ENCODE assay signal across 8 mouse cellular contexts in the genomic region with DNA sequence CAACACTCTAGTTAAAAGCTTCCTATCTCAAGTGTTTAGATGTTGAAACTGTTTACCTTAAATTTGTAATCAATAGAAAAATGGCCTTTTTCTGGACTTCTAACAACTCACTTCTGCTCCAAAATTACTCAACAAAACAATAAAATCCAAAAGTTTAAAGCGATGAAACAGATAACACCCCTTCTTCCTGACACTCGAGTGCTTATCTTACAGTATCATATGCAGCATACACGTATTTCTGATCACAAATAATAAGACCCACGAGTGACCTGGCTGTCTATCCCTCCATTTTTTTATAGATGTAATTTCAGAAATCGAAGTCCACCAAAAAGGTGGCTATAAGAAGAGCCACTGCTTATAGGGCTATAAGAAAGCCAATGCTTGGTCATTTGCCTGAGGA. TPM values are rescaled to one million over a fixed set of nuclear protein-coding genes. Genes with fewer than 3 reads are reported as not detected.
DNase-seq lines count a peak whose midpoint lies in the region; ATAC-seq and TF ChIP-seq lines count a peak whose summit lies in the region.

No protein-coding gene starts in this region.

- no peak overlapping the region for H3K27ac ChIP-seq in heart, embryonic 12.5 days (ENCODE audit: poor library complexity, severe bottlenecking)
- no peak overlapping the region for H3K27ac ChIP-seq in hindbrain, embryonic 14.5 days
- H3K27ac ChIP-seq in midbrain, embryonic 13.5 days = no peak overlapping the region

- no peaks in the 10 kb centered on the region for H3K36me3 ChIP-seq in heart, embryonic 12.5 days
- H3K36me3 ChIP-seq in G1E (replicated peaks) = peaks cover 28% of the 10 kb centered on the region
- H3K36me3 ChIP-seq in hindbrain, embryonic 14.5 days (replicated peaks; ENCODE audit: control insufficient read depth, insufficient read depth) = no peaks in the 10 kb centered on the region
- H3K36me3 ChIP-seq in midbrain, embryonic 13.5 days = no peaks in the 10 kb centered on the region

- no peak for ATAC-seq in heart, embryonic 12.5 days (ENCODE audit: insufficient number of reproducible peaks, low FRiP score)
- ATAC-seq in G1E (ENCODE audit: extremely low read depth, insufficient number of reproducible peaks, low FRiP score, poor library complexity, severe bottlenecking) = no peak
- ATAC-seq in hindbrain, embryonic 14.5 days (ENCODE audit: low FRiP score) = no peak
- ATAC-seq in midbrain, embryonic 13.5 days = no peak

- H3K4me2 ChIP-seq in heart, embryonic 12.5 days = peak overlapping the region; percentile 71
- peak overlapping the region; percentile 57 for H3K4me2 ChIP-seq in hindbrain, embryonic 14.5 days (replicated peaks)
- H3K4me2 ChIP-seq in midbrain, embryonic 13.5 days (replicated peaks) = peak overlapping the region; percentile 69

- H3K9ac ChIP-seq in heart, embryonic 12.5 days = peak overlapping the region; percentile 92; the same call in 1 of the 2 replicates
- H3K9ac ChIP-seq in hindbrain, embryonic 14.5 days = peak overlapping the region; percentile 96
- H3K9ac ChIP-seq in midbrain, embryonic 13.5 days (replicated peaks) = peak overlapping the region; percentile 96

- 49% methylated on average over 5 of the region's 5 CpGs for WGBS in heart, embryonic 12.5 days
- 84% methylated on average over 5 of the region's 5 CpGs for WGBS in hindbrain, embryonic 14.5 days
- 86% methylated on average over 5 of the region's 5 CpGs for WGBS in midbrain, embryonic 13.5 days

- H3K4me3 ChIP-seq in heart, embryonic 12.5 days = peak overlapping the region; percentile 85
- peak overlapping the region; percentile 97 for H3K4me3 ChIP-seq in G1E (ENCODE audit: low read depth, low read length)
- peak overlapping the region; percentile 95 for H3K4me3 ChIP-seq in hindbrain, embryonic 14.5 days (replicated peaks; ENCODE audit: low read length)
- peak overlapping the region; percentile 91 for H3K4me3 ChIP-seq in midbrain, embryonic 13.5 days (replicated peaks)

- no peaks in the 10 kb centered on the region for H3K9me3 ChIP-seq in heart, embryonic 12.5 days (replicated peaks)
- H3K9me3 ChIP-seq in G1E (replicated peaks) = no peaks in the 10 kb centered on the region
- H3K9me3 ChIP-seq in hindbrain, embryonic 14.5 days (ENCODE audit: control insufficient read depth, low read length) = no peaks in the 10 kb centered on the region
- no peaks in the 10 kb centered on the region for H3K9me3 ChIP-seq in midbrain, embryonic 13.5 days

- no peak for TF ChIP-seq CTCF in G1E (IDR thresholded peaks at IDR 0.05; ENCODE audit: low read depth, low read length)

- DNase-seq in heart, adult 8-10 months (ENCODE audit: low spot score) = no peak
- no peak for DNase-seq in G1E (ENCODE audit: low spot score)
- DNase-seq in hindbrain, embryonic 14.5 days (ENCODE audit: low spot score) = no peak
- DNase-seq in adrenal gland, postnatal 25 days = no peak
- no peak for DNase-seq in layer of hippocampus, adult 11-12 months (ENCODE audit: low spot score)
- no peak for DNase-seq in thymus, postnatal 4 days

- H3K4me1 ChIP-seq in heart, embryonic 12.5 days (replicated peaks) = peaks cover 33% of the 10 kb centered on the region
- peaks cover 62% of the 10 kb centered on the region for H3K4me1 ChIP-seq in G1E (ENCODE audit: insufficient read depth, low read depth, low read length)
- H3K4me1 ChIP-seq in hindbrain, embryonic 14.5 days (replicated peaks; ENCODE audit: control insufficient read depth, insufficient read depth, low read length) = peaks cover 29% of the 10 kb centered on the region
- peaks cover 27% of the 10 kb centered on the region for H3K4me1 ChIP-seq in midbrain, embryonic 13.5 days (replicated peaks)

- H3K27me3 ChIP-seq in heart, embryonic 12.5 days (replicated peaks) = no peaks in the 10 kb centered on the region
- no peaks in the 10 kb centered on the region for H3K27me3 ChIP-seq in G1E (ENCODE audit: insufficient read depth, low read length)
- no peaks in the 10 kb centered on the region for H3K27me3 ChIP-seq in hindbrain, embryonic 14.5 days (ENCODE audit: control insufficient read depth, insufficient read depth, low read length)
- H3K27me3 ChIP-seq in midbrain, embryonic 13.5 days = no peaks in the 10 kb centered on the region

RNA-seq across cellular contexts. Expression of a gene that starts 1.6 kb away (rescaled TPM):
- 53.7 and 58.6 TPM in 2 replicates for polyA plus RNA-seq in heart, embryonic 12.5 days (2016; fragmentation: Nextera tagmentation; extraction: Ambion mirVana)
- total RNA-seq in heart, adult 8-10 months (2022) = 10 to 100 TPM; 17.3 to 26.7 (median 19.2) TPM
- total RNA-seq in G1E (2014; fragmentation: Nextera tagmentation) = 523 and 551 TPM in 2 replicates
- 603 and 672 TPM in 2 replicates for total RNA-seq in G1E (2017)
- 9.0 and 11.8 TPM in 2 replicates for polyA plus RNA-seq in G1E (2012)
- polyA plus RNA-seq in hindbrain, embryonic 14.5 days (2014; fragmentation: Nextera tagmentation; extraction: Ambion mirVana) = 23.2 and 25.3 TPM in 2 replicates
- 29.4 and 33.7 TPM in 2 replicates for polyA plus RNA-seq in midbrain, embryonic 13.5 days (2015; fragmentation: Nextera tagmentation; extraction: Ambion mirVana)
- total RNA-seq in adrenal gland, postnatal 25 days (2021) = 41.0 and 47.2 TPM in 2 replicates

RNA-seq across cellular contexts. Expression of a gene that starts 12.7 kb away (rescaled TPM):
- 132 and 134 TPM in 2 replicates for polyA plus RNA-seq in heart, embryonic 12.5 days (2016; fragmentation: Nextera tagmentation; extraction: Ambion mirVana)
- total RNA-seq in heart, adult 8-10 months (2022) = 100 to 1,000 TPM in 1 of 4 experiments, 10 to 100 TPM in 3; 94.8 to 106 (median 95.4) TPM
- total RNA-seq in G1E (2014; fragmentation: Nextera tagmentation) (223 and 309 TPM in 2 replicates), G1E (2017) (318 and 319 TPM in 2 replicates)
- polyA plus RNA-seq in G1E (2012) = 10.5 and 11.5 TPM in 2 replicates
- 169 and 182 TPM in 2 replicates for polyA plus RNA-seq in hindbrain, embryonic 14.5 days (2014; fragmentation: Nextera tagmentation; extraction: Ambion mirVana)
- 184 and 202 TPM in 2 replicates for polyA plus RNA-seq in midbrain, embryonic 13.5 days (2015; fragmentation: Nextera tagmentation; extraction: Ambion mirVana)
- total RNA-seq in adrenal gland, postnatal 25 days (2021) = 122 and 142 TPM in 2 replicates

RNA-seq across cellular contexts. Expression of a gene that starts 34.0 kb away (rescaled TPM):
- polyA plus RNA-seq in heart, embryonic 12.5 days (2016; fragmentation: Nextera tagmentation; extraction: Ambion mirVana) = 48.6 and 53.9 TPM in 2 replicates
- 10 to 100 TPM; 19.9 to 32.3 (median 29.2) TPM for total RNA-seq in heart, adult 8-10 months (2022)
- total RNA-seq in G1E (2014; fragmentation: Nextera tagmentation) (37.3 and 42.9 TPM in 2 replicates), G1E (2017) (30.7 and 33.3 TPM in 2 replicates)
- polyA plus RNA-seq in G1E (2012) = 102 and 142 TPM in 2 replicates
- 69.1 and 72.1 TPM in 2 replicates for polyA plus RNA-seq in hindbrain, embryonic 14.5 days (2014; fragmentation: Nextera tagmentation; extraction: Ambion mirVana)
- 52.6 and 54.7 TPM in 2 replicates for polyA plus RNA-seq in midbrain, embryonic 13.5 days (2015; fragmentation: Nextera tagmentation; extraction: Ambion mirVana)
- 20.9 and 31.1 TPM in 2 replicates for total RNA-seq in adrenal gland, postnatal 25 days (2021)

Comparison
In these comparisons a context has a peak if more than half of its experiments do, and no peak if none do; other contexts are left out.
1. RNA of a gene that starts 12.7 kb away (polyA plus RNA-seq): 184 to 202 TPM in midbrain, embryonic 13.5 days, 169 to 182 TPM in hindbrain, embryonic 14.5 days and 132 to 134 TPM in heart, embryonic 12.5 days; 10.5 to 11.5 TPM in G1E; every median in the first group is over 10 times any median in the second.
2. Peak in every context shown above with its lines, with median percentiles within 50 percentile points of each other: H3K4me2 ChIP-seq, H3K4me3 ChIP-seq and H3K9ac ChIP-seq.